Mouse (Mus musculus) megakaryocyte, embryonic 14.5 days (primary cell): Measurements from ENCODE around the gene Gpx1.

Source experiments
- FLI1 ChIP-seq: IDR thresholded peaks from 2 replicates; pipeline ENCODE4 v1.6.1; 2012; ENCODE audit warnings: low read length, inconsistent platforms, mixed read lengths
- GATA1 ChIP-seq: IDR thresholded peaks from 3 replicates; pipeline ENCODE4 v1.6.1; 2012; ENCODE audit warnings: mixed read lengths, low read length, inconsistent platforms, borderline replicate concordance

DNA sequence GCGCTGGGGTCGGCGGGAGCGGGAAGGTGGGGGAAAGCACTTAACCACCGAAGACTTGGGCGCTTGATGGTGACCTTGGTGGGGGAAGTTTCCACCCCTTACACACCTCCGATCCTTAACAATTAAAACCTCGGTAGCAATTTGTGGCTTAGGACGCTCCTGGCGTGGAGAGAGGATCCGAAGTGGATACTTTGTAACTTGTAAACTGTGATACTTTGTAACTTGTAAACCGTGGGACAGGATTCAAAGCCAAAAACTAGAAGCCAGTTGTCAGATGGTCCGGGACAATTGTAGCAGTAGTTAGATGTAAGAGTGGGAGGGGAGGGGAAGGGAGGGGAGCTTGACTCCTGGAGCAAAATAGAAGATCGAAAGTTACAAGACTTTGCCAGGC, 9.6 kb downstream of the Gpx1 start:
- TF ChIP-seq GATA1 (no peak), FLI1 (no peak)
